Comparison of ENCODE assay signal across 19 mouse cellular contexts in the genomic region with DNA sequence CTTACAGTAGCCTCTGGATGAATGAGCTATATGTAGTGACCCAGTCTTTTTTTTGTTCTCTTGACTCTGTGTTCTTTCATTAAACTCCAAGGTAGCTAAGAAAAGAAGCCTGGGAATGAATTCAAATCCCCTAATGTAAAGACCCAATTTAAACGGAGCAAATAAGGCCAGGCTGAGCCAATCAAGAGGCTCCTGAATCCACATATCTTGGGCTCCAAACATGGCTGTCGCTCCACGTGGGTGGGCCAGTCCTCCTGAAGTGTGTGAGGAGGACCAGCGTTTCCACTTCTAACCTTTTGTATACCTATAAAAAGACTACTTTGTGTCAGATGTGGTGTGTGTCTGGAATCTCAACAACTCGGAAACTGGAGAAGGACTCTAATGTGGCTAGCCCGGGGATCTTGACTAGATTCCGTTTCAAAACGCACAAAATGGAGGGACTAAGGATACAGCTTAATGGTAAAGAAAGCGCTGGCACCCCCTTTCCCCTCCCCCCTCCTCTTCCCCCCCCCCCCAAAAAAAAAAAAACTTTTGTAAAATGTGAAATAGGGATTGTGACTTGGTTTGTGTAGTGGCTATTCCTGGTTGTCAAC. TPM values are rescaled to one million over a fixed set of nuclear protein-coding genes. Genes with fewer than 3 reads are reported as not detected.
DNase-seq lines count a peak whose midpoint lies in the region.
"Had no signal": no experiment of that assay in that cellular context is flagged by ENCODE, and none has a peak within 500 bp of the region (broad histone marks: within the 10 kb centered on the region; RNA-seq: fewer than 3 reads in every experiment).

No protein-coding gene starts in this region.

- DNase-seq in 3T3-L1 (ENCODE audit: low read depth, low spot score) (peak; percentile 93), adipocyte (ENCODE audit: low spot score) (peak; percentile 97)
- no peak for DNase-seq in gastrocnemius, postnatal 14 days
- no peak for DNase-seq in heart, embryonic 10.5 days (ENCODE audit: low spot score)
- DNase-seq: adrenal gland, adult 2 months; adrenal gland, adult 8-10 months; adrenal gland, postnatal 10 days; adrenal gland, postnatal 14 days; adrenal gland, postnatal 25 days; adrenal gland, postnatal 36 days; B cell, adult 2 months; cerebellum, adult 11 months; cerebellum, adult 11-12 months; cerebellum, adult 18-20 months; cerebellum, adult 2 months; cerebellum, adult 8-10 months had no signal

- no peaks in the 10 kb centered on the region for H3K36me3 ChIP-seq in heart, embryonic 10.5 days
- H3K36me3 ChIP-seq: G1E had no signal

- H3K4me1 ChIP-seq in heart, embryonic 10.5 days, result peaks cover 15% of the 10 kb centered on the region

- H3K9me3 ChIP-seq in heart, embryonic 10.5 days, result no peaks in the 10 kb centered on the region
- H3K9me3 ChIP-seq: G1E had no signal

- H3K4me3 ChIP-seq in heart, embryonic 10.5 days, result no peak overlapping the region

- H3K27ac ChIP-seq in heart, embryonic 10.5 days, result no peak overlapping the region

- intact Hi-C loops in gastrocnemius, postnatal 14 days (cut with DNase I; ENCODE audit: low total_unique reads), result no loop called here

- 80% methylated on average over 9 of the region's 9 CpGs for WGBS in heart, embryonic 10.5 days

- H3K27me3 ChIP-seq in heart, embryonic 10.5 days (ENCODE audit: insufficient read depth, poor library complexity, severe bottlenecking), result no peaks in the 10 kb centered on the region
- H3K27me3 ChIP-seq: CH12.LX, Patski had no signal

RNA-seq across cellular contexts. Expression of gene Mdm2, which starts 17.1 kb away (rescaled TPM):
- total RNA-seq in gastrocnemius, postnatal 14 days (2021), result 10 to 100 TPM; 29.4 to 29.8 TPM
- 56.4 and 59.3 TPM in 2 replicates for polyA plus RNA-seq in heart, embryonic 10.5 days (2016; fragmentation: Nextera tagmentation; extraction: Ambion mirVana)

RNA-seq across cellular contexts. Expression of gene Slc35e3, which starts 18.6 kb away (rescaled TPM):
- total RNA-seq in gastrocnemius, postnatal 14 days (2021), result 1 to 10 TPM; 5.2 to 6.1 TPM
- polyA plus RNA-seq in heart, embryonic 10.5 days (2016; fragmentation: Nextera tagmentation; extraction: Ambion mirVana), result 10.5 and 14.9 TPM in 2 replicates

Comparison
In these comparisons a context has a peak if more than half of its experiments do, and no peak if none do; other contexts are left out.
1. DNase-seq: peak in 3T3-L1 (single experiment) and adipocyte (single experiment); none in gastrocnemius, postnatal 14 days (single experiment) and heart, embryonic 10.5 days (single experiment).